Mouse (Mus musculus) B cell, adult 62 days (primary cell): ENCODE measurements around the gene Pianp. TPM values are rescaled to one million over a fixed set of nuclear protein-coding genes. Genes with fewer than 3 reads are reported as not detected.

Experiments used
- total RNA-seq: library from RNA; stranded (reverse); gene quantifications from 4 replicates; pipeline ENCODE4 v1.2.4, GENCODE M21; 2023

Pianp gene
- total RNA-seq, result 1.0 to 4.5 TPM in 2 of 4 replicates, not detected in the others

DNA sequence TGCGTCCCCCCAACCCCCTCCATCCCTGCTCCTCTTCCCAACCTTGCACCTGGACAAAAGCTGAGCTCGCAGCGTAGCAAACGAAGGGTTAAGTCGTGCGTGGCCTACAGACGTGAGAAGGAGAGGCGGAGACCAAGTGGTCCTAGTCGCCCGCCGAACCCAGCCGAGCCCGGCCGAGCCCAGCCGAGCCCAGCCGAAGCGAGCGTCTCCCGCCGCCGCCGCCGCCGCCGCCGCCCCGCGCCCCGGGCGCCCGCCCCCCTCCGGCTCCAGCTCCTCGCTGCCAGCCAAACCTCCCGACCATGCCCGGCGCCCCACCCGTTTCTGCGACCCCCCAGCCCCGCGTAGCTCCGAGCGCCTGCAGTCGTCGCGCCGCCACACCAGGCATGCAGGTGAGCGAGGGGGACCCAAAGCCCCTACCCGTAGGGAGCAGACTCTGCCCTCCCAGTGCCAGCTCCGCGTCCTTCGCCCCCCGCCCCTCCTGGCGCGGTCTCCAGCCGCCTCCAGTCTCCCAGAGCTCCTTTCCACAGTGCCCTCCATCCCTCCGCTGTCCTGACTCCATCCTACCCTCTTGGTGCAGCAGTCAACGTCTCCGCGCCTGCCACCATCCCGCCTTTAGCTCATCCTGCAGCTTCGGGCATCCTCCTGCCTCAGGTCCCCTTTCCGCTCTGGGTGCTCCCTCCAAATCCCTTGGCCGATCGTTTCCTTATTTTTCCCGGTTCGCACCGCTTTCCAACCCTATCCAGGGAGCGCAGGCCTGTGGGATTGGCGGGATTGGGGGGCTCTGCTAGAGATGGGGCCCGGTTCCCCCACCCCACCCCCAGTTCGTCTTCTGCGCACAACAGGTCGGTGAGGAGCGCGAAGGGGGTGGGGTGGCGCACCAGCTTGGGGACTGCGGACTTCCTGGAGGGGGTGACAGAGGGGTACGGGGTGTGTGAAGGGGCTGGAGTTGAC lies at the start of gene Pianp:
Gene Pianp (plus strand): TSS at position 144 of the 951 bp plus-strand sequence.

DNA sequence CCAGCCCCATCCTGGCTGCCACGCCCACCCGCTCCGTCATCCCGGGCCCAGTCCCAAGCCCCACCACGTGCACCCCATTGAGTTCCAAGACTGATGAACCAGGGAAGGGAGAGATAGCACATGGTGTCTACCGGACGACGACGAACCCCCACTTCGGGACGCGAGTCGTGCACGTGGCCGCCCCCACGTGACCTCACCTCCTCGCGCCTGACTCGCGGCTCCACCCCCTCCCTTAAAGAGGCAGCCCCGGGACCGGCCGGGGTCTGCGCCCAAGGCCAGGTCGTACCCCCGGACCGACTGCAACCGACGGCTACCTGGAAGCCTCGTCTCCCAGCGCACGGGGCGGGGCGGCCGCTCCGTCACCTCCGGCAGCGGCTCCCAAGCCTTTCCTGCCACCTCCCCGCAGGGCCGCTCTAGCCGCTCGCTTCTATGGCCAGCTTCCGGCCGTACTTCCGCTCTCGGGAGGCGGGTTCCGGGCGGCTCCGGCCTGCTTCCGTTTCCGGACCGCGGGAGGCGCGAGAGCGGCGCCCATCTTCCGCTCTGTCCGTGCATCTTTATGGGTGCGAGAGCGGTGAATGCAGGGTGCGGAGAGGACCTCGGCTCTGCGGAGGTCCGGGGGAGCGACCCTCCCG lies 31.3 kb upstream of the Pianp start, which contains the start of gene Cops7a:
Gene Cops7a (minus strand): TSS at position 451 of the 632 bp plus-strand sequence.

DNA sequence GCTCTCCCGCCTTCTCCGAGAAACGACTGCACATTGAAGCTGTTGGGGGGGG lies 12.5 kb downstream of the Pianp start, which contains the start of gene Zfp384:
Gene Zfp384 (plus strand): TSS at position 17 of the 52 bp plus-strand sequence.

DNA sequence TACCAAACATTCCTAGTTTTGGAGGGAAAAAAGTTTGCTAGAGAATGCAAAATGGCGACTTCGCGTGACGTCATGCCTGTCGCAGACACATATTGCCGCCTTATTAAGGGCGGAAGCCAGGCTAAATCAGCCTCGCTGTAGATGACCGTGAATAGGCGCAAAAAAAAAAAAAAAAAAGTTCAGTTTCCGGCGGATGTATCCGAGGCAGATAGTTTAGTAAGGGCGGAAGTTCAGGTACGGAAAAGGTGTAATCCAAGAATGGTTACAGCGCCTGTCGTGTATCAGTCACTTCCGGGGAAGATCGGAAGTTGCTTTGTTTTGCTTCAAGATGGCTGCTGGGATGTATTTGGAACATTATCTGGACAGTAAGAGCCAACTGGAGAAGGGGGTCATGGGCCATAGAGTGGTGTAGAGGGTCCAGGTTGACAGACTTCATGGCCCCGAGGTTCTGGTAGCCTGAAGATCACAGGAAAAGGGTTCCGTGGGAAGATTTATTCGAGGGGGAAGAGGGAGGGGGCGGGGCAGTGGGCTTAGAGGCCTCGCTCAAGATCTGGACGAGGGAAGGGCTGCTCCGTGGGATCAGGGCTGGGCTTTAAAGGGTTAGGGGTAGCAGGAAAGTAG lies 43.1 kb downstream of the Pianp start, which contains the start of gene Ing4:
Gene Ing4 (plus strand): TSS at position 228 of the 621 bp plus-strand sequence.

DNA sequence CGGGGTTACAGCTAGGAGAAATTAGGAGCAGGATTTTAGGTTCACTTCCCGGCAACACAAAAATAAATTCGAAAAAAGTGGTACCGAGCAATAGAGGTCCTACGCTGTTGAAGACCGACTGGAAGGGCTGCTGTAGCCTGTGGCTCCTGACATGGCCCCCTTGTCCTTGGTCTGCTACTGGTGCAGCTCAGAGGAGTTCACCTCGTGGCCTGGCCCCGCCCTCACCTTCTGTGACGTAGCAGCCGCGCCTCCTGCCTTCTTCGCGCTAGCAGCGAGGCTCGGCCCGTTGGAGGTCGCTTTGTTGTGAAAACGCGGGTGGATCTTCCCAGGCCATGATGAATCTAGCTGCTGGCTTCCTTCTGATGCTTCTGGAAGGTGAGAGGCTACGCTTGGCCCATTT lies 53.2 kb downstream of the Pianp start, which contains the start of gene Acrbp:
Gene Acrbp (plus strand): TSS at position 12 of the 400 bp plus-strand sequence.

Other genes starting within 250 kb of the Pianp start
- gene Gm45234, start 240.7 kb upstream of the Pianp start, total RNA-seq, result not detected in 4 replicates
- 25.6 to 34.0 TPM (median 29.7 TPM) in 4 replicates for gene Atn1, start 240.2 kb upstream of the Pianp start, total RNA-seq
- 3.8 to 9.2 TPM (median 6.2 TPM) in 4 replicates for gene Eno2, start 227.0 kb upstream of the Pianp start, total RNA-seq
- 3.5 to 6.6 TPM (median 4.1 TPM) in 4 replicates for gene Lrrc23, start 217.0 kb upstream of the Pianp start, total RNA-seq
- gene Spsb2, start 188.0 kb upstream of the Pianp start, total RNA-seq, result 6.7 to 7.2 TPM (median 6.9 TPM) in 4 replicates
- 52.3 to 60.9 TPM (median 55.2 TPM) in 4 replicates for gene Tpi1, start 182.4 kb upstream of the Pianp start, total RNA-seq
- gene Usp5, start 167.2 kb upstream of the Pianp start, total RNA-seq, result 76.6 to 80.7 TPM (median 78.4 TPM) in 4 replicates
- gene Cdca3, start 167.1 kb upstream of the Pianp start, total RNA-seq, result 1.0 to 3.3 TPM (median 1.9 TPM) in 4 replicates
- not detected in 4 replicates for gene Gnb3, start 156.4 kb upstream of the Pianp start, total RNA-seq
- not detected in 4 replicates for gene P3h3, start 138.9 kb upstream of the Pianp start, total RNA-seq
- gene Gpr162, start 132.7 kb upstream of the Pianp start, total RNA-seq, result 0.36 to 1.1 TPM (median 0.58 TPM) in 4 replicates
- 0.63 to 1.4 TPM (median 1.1 TPM) in 4 replicates for gene Cd4, start 108.5 kb upstream of the Pianp start, total RNA-seq
- gene Lag3, start 85.0 kb upstream of the Pianp start, total RNA-seq, result 0.29 to 0.66 TPM (median 0.52 TPM) in 4 replicates
- 43.8 to 58.5 TPM (median 52.8 TPM) in 4 replicates for gene Ptms, start 76.6 kb upstream of the Pianp start, total RNA-seq
- 93.4 to 104 TPM (median 97.7 TPM) in 4 replicates for gene Mlf2, start 65.3 kb upstream of the Pianp start, total RNA-seq
- gene Cops7a, start 31.2 kb upstream of the Pianp start, total RNA-seq, result 42.7 to 58.0 TPM (median 49.0 TPM) in 4 replicates
- 94.5 to 101 TPM (median 96.3 TPM) in 4 replicates for gene Zfp384, start 12.5 kb downstream of the Pianp start, total RNA-seq
- gene Ing4, start 43.1 kb downstream of the Pianp start, total RNA-seq, result 77.2 to 90.6 TPM (median 81.6 TPM) in 4 replicates
- 11.0 to 13.7 TPM (median 11.4 TPM) in 4 replicates for gene Acrbp, start 53.0 kb downstream of the Pianp start, total RNA-seq
- gene Lpar5, start 71.2 kb downstream of the Pianp start, total RNA-seq, result 13.3 to 16.6 TPM (median 16.0 TPM) in 4 replicates
- gene Chd4, start 99.3 kb downstream of the Pianp start, total RNA-seq, result 351 to 392 TPM (median 375 TPM) in 4 replicates
- 34.6 to 42.1 TPM (median 38.3 TPM) in 4 replicates for gene Nop2, start 135.2 kb downstream of the Pianp start, total RNA-seq
- gene Iffo1, start 148.5 kb downstream of the Pianp start, total RNA-seq, result 42.9 to 47.2 TPM (median 44.7 TPM) in 4 replicates
- gene Gapdh, start 169.8 kb downstream of the Pianp start, total RNA-seq, result 392 to 444 TPM (median 437 TPM) in 4 replicates
- 38.6 to 46.4 TPM (median 44.2 TPM) in 4 replicates for gene Ncapd2, start 195.0 kb downstream of the Pianp start, total RNA-seq
- gene Mrpl51, start 195.1 kb downstream of the Pianp start, total RNA-seq, result 31.0 to 37.3 TPM (median 34.3 TPM) in 4 replicates
- gene Vamp1, start 218.9 kb downstream of the Pianp start, total RNA-seq, result 52.5 to 69.2 TPM (median 57.3 TPM) in 4 replicates
- gene Tapbpl, start 235.2 kb downstream of the Pianp start, total RNA-seq, result 24.7 to 26.0 TPM (median 25.6 TPM) in 4 replicates
- 0.63 to 3.4 TPM (median 2.1 TPM) in 4 replicates for gene Cd27, start 240.3 kb downstream of the Pianp start, total RNA-seq